Mouse (Mus musculus): Measurements from ENCODE around the gene Zcchc7. TPM values are rescaled to one million over a fixed set of nuclear protein-coding genes. Genes with fewer than 3 reads are reported as not detected.
"Not testable (repeated sequence)": the region's sequence is repeated elsewhere in the genome, so short reads cannot be mapped to it uniquely, and the experiment has no call there.

Zcchc7 gene
- total RNA-seq, 2 experiments from 2014 or later: 55.4 to 67.0 TPM

DNA sequence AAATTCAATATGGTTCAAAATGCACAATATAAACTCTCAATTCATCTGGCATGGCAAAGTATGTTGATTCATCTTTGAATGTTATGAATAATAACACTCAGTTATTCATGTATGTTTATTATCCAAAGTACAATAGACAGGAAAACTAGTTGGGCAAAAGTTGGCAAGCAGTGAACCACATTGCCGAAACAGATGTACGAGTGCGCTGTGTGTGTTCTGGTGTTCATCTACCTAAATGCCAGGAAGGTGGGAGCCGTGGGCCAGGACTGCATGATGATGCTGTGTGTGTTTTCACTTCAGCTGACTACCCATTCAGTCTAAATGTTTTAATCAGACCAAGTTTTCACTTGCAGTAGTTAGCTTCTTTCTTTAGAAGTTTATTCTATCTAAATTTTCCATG is 150.7 kb downstream of the Zcchc7 start:
- peak in 1 of 2 experiments; percentile 8 for DNase-seq (ENCODE audit: low spot score in 2 of 2)

DNA sequence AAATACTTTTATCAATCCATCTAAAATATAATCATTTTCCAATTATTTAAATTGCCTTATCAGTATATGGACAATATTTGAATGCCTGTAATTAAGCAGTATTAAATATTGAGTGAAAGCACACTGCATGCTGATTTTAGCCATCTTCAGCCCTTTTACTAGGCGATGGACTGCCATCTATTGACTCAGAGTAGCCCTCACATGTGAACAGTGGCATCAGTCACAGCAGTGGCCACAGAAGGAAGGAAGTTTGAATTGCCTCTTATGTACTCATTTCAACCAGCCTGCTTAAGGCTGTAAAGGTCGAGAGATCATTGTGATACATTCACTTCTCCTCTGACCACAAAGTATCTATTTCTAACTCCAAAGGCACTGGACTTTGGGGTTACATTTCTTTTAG is 154.4 kb downstream of the Zcchc7 start:
- peak in 1 of 2 experiments; percentile 10 for DNase-seq (ENCODE audit: low spot score in 2 of 2)

DNA sequence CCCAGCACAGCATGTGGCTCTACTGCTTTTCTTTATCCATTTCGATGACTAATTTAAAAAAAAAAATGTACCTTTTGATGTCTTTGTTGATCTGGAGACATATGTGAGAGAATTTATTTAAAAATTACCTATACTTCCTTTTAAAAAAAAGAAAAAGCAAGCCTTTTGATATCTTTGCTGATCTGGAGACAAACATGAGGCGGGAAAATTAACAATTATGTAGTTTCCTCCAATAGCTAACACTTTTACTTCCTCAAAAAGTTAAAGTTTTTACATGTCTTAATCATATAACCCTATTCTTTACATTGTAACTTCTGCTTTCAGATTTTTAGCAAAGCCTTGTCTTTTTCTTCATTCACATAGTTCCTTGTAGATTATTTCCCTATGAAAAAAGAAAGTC is 155.2 kb downstream of the Zcchc7 start:
- DNase-seq (ENCODE audit: low spot score in 2 of 2): no peak

DNA sequence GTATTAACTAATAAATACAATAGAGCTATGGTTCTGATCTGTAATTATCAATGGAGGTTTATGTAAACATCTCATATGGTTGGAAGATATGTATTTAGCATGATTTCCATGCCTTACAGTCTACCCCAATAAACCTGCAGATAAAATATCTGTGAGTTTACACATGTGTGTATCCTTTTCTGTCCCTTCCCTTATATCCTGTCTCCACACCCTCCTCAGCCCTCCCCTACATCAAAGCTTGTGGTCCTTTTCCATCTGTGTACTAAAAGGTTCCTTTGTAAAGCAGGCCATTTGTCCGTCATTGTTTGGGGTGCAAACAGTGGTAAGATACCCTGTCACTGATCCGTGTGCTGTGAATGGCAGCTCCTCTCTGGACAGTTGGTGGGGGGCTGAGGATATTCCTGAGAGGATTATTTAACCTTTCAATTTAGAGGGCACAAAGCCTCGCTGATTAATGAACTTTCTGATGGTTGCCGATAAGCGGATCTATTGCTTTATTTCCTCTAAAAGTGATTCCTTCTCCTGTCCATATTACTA is 161.7 kb downstream of the Zcchc7 start:
- DNase-seq (ENCODE audit: low spot score in 2 of 2): no peak

DNA sequence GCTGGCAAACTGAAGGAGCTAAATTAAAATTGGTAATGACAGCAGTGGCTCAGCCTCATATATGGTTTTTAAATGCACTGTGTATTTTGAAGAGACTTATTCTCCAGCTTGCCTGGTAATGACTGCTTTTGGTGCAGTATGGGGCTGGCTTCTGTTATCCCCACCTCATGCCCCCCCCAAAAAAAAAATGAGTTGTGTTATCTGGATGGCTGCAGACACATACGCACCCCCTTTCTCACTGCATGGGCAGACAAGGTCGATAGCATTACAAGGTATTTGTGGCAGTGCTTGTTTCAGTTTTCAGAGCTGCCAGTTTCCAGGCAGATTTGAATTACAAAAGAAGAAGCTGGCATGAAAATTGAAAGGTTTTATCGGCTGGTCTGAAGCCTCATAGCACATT is 162.2 kb downstream of the Zcchc7 start:
- DNase-seq (ENCODE audit: low spot score in 2 of 2): no peak

DNA sequence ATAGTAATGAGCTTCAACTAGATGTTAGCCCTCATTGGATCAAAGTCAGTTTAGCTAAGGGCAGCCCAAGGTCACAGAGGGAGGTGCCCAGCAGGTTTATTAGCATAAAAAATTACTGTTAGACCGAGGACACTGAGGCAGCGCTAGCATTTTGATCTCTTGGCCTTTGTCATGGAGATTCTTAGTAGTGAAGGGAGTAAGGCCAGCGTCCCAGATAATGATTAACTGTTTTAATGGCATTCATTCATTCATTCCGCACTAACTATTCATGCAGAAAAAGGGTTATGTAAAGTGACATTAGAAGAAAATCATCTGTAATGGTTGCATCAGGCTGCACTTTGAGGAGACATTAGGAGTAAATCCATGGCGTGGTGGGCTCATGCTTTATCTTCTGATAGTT is 165.2 kb downstream of the Zcchc7 start:
- no peak for DNase-seq (ENCODE audit: low spot score in 2 of 2)

DNA sequence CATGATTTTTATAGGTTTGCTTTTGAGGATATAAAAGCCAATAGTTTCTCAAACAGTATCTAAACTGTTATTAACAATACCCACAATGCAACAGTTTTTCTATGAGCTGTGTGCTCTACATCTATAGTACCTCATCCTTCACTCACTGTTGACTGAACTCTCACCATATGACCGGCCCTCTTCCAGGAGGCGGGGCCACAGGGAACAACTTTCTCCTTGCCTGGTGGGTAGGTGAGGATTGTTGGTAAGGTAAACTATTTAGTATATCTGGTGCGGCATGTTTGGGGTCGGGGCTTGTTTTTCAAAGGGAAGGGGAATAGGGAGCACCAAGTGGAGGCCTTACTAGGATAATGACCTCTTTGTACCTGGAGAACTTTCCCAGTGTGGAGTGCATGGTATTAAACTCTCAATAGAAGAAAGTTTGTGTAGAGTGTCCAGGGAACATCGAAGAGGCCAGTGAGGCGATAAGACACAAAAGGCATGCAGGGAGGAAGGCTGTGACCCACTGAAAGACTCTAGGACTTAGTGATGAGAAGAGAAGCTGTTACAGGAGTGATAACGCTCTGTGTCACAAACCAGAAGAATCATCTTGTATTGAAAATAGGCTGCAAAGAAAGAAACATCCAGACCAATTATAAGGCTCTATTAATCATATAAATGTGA is 166.9 kb downstream of the Zcchc7 start:
- DNase-seq (ENCODE audit: low spot score in 2 of 2): no peak

DNA sequence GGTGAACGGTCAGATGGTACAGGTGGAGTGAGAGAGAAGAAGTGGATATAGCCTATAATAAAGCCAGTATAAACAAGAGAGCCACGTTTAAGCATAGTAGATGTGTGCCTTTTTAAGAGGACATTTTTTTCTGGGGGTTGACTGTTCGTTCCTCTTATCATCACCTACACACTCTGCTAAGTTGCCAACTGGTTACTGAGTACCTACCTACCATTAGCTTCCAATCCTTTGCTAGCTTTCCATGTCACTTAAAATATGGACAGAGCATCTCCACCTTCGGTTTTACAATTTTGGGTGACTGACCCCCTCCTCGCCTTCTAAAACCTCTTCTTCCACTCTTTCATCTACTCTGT is 167.4 kb downstream of the Zcchc7 start:
- DNase-seq (ENCODE audit: low spot score in 2 of 2): no peak

DNA sequence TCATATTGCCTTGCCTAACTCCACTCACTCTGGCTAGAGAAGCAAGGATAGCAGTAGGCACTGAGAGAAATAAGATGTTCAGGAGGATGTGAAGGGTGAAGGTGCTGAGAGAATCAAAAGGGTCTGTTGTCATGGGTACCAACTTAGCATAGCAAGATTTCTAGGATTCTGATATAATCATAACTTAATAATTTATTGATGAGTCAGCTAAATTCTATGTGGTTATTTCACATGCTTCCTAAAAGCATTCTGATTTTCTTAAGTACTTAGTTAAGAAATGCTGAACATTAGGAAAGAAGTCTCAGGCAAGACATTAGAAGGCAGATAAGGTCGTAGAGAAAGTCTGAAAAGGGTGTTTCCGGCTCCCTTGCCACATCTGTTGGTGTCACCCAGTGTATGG is 172.3 kb downstream of the Zcchc7 start:
- DNase-seq (ENCODE audit: low spot score in 2 of 2): no peak

DNA sequence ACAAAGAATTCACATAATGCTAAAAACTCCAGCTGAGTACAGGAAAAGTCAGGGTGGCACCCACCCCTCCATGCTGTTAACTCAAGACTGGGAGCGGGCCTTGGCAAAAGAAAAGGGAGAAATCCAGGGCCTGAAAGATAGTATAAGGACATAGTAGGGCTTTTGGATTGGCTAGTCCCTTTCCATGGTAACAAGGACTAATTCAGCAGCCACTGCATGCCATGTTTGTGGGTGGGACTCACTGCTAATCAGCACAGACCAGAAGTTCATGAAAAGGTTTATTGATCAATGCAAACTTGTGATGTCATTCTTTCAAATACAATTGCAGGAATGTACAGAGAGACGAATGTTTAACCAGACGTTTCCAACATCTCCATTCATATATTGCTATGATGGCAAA is 173.1 kb downstream of the Zcchc7 start:
- no peak for DNase-seq (ENCODE audit: low spot score in 2 of 2)

DNA sequence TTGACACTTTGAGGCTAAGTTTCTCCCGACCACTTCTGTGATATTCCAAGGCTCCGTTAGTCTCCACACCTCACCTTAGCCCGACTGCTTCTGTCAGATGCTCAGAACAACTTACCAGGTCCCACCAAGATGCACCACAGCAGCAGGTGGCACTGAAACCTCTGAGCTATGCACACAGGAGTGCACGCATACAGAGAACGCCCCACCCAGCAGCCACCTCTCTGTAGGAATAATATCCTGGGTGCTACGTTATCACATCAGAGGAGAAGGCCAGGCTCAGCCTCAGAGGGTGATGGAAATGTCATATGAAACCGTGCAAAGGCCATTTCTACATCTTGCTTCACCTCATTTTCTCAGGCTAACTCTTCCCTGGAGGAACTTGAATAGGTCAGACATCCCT is 174.7 kb downstream of the Zcchc7 start:
- no peak for DNase-seq (ENCODE audit: low spot score in 2 of 2)

DNA sequence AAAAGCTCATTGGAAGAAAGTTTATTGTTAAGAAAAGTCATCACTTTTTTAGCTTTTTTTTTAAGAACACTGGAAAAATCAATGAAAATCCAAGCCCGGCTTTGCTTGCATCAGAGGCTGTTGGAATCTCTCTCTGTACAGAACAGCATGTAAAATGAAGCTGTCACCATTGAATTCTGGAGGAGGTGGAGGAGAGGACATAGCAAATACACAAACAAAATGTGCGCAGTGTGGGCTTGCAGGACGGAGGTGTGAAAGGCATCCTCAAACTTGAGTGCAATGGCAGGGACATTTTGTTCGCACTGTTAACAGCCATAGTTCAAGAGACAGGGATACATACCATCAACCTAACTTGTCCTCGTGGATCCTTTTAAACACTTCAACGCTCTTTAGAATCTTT is 176.1 kb downstream of the Zcchc7 start:
- DNase-seq (ENCODE audit: low spot score in 2 of 2): peak in 1 of 2 experiments; percentile 36

DNA sequence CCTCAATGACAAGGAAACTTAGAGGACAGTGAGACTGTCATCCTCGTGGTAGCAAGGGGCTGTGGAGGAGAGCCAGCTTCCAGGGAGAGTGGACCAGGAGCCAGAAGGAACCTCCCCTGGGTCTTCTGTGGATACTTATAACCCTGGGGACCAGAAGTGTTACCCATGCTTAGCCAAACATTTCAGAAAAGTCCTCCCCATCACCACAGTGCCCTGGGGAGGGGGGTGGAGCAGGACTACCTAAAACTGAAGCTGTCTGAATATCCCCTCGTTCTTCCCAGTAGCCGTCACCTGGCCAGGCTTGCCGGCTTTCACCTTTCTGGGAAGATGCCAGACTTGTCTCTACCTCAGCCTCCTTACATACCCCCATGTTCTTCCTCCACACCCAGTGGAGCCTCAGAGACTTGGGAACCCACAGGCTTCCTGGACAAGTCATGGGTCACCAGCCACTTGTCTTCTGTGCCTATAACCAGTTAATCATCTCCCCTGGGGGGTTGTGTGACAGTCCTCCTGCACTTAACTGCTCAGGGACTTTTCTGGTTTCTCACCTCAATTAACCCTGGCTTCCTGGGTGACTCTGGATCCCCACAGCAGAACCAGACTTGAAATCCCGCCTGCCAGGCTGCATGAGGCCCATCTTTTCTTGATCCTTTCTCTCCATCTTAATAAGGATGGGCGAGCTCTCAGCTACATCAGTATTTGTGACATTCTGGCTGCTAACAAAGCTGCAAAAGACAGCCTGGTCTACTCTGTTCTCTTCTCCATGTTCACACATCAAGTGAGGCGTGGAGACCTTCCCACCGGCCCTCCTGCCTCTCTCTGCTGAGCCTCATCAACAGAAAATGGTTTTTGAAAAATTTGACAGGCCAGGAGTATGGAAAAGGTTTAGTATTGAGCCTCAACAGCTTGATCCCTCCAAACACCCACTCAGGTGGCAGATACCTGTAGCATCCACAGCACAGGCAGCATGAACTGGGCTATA is 183.0 kb downstream of the Zcchc7 start:
- no peak for DNase-seq (ENCODE audit: low spot score in 2 of 2)

DNA sequence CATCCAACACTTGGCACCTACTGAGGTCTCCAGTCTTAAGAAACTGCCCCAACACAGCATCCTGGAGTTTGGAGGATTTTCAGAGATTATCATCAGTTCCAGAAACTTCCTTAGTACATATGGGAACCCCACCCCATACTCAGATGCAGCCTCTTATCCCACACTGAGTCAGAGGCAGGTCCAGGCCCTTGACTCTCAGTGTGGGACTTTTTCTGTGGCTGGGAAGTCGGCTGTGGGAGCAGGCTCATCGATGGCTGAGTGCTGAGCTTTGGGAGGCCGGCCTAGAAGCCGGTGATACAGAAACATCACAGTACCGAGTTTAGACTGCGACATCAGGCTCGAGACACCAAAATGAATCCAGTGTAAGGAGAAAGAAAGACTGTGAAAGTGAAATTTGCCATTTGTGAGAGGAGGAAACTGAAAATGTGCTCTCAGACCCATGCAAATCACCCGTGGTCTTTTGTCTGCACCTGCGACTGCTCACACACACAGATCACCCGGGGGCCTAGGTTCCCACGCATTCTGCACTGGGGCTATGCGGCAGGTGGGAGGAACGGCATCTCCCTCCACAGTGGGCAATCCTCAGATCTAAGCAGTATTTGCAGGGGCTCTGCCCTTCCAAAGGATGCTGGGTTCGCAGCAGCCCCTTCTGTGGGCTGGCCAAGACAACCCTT is 184.0 kb downstream of the Zcchc7 start:
- no peak for DNase-seq (ENCODE audit: low spot score in 2 of 2)

DNA sequence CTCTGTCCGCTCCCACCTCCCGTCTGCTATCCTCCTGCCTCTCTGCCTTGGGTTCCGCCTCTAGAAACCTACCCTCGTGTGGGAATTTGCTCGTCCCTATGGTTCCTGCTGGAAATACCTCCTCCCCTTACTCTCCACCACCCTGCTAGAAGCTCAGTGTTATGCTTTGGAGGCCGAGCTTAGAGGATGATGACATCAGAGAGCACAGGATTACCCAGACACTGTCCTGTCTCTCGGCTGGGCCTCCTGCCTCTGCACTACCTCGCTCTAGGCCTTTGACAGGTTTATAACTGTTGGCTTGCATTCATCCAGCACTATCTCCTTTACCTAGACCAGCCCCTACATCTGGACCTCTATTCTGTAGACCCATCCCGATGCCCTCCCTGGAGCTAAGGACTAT is 184.6 kb downstream of the Zcchc7 start:
- no peak for DNase-seq (ENCODE audit: low spot score in 2 of 2)

DNA sequence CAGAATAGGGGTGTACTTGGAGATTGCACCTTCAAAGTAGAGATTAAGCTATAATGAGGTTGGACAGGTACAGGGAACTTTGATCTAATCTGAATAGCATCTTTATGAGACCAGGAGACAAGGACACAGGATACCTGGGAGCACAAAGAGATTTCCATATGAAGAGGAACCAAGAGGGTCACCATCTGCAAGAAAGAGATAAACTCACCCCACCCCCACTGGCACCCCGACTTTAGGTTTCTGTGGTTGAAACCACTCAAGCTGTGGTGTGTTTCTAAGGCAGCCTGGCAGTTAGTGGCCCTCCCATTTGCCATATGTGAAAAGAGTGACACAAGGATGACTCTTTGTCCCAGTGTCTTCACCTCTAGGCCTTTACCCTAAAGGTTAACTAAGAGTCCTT is 186.6 kb downstream of the Zcchc7 start:
- no peak for DNase-seq (ENCODE audit: low spot score in 2 of 2)

DNA sequence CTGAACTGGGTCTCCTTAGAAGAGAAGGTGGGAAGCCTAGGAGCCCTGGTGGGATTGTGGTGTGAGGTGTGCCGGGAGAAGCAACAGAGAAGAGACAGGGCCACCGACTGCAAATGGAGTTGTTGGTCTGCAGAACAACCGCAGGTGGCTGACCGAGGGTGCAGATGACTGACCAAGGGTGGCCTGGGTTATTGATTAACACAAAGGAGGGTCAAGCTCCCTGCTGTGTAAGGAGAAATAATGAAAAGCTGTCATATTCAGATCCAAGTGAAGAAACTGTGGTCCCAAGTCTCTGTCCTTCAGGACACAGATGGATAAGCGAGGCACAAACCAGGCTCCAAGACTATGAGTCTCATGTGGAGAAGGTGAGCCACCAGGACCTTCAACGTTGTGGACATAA is 187.8 kb downstream of the Zcchc7 start:
- no peak for DNase-seq (ENCODE audit: low spot score in 2 of 2)

DNA sequence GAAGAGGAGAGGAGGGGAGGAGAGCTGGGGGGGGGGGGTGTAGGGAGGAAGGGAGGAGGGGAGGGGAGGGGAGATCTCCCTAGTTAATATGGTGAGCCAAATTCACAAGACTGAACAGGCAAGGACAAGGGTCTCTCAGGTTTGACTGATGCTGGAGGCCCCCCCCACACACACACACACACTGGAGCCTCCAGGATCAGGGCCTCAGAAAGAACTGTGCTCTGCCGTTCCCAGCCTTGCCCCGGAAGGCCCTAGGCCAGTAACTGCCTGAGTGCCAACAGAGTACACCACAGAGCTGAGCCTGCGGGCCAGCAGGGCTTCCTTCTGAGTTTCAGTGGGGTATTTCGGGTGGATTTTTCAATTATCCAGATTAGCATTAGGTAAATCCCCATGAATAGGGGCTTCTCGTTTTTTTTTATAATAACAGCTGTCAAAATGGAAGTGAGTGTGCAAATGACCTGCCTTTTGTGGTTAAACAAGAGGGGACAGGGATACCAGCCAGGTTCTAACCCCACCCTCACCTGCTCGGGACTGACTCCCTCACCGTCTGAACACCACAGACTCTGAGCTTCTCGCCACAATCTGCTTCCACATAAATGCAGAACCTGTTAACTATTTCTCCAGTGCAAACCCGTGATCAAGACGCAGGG is 188.9 kb downstream of the Zcchc7 start:
- DNase-seq (ENCODE audit: low spot score in 2 of 2): no peak

DNA sequence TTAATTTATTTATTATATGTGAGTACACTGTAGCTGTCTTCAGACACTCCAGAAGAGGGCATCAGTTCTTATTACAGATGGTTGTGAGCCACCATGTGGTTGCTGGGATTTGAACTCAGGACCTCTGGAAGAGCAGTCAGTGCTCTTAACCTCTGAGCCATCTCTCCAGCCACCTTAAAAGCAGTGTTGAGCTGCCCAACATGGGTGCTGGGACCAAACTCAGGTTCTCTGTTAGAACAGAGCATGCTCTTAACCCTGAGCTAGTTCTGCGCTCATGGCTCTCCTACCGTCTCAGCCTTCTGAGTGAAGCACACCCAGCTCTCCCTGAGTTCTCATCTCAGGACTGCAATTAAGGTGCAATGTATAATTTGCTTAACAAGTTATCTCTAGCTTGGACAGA is 190.4 kb downstream of the Zcchc7 start:
- not testable (repeated sequence) for DNase-seq (ENCODE audit: low spot score in 2 of 2)

DNA sequence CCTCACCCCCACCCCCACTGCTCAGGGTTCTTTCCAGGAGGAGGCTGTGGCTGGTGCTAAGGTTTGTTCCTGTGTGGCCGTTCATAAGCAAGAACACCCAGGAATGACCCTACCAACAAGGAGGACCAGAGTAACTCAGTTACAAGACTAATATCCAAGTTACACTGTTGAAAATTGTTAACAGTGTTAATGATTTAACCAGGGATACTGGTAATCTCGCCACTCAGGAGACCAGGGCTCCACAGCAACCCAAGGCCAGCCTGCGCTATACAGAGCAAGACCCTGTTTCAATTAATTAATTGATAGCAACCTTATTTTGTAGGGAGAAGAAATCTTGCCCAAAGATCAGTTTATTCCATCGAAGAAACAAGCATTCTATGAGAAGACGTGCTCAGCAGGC is 191.8 kb downstream of the Zcchc7 start:
- no peak for DNase-seq (ENCODE audit: low spot score in 2 of 2)

DNA sequence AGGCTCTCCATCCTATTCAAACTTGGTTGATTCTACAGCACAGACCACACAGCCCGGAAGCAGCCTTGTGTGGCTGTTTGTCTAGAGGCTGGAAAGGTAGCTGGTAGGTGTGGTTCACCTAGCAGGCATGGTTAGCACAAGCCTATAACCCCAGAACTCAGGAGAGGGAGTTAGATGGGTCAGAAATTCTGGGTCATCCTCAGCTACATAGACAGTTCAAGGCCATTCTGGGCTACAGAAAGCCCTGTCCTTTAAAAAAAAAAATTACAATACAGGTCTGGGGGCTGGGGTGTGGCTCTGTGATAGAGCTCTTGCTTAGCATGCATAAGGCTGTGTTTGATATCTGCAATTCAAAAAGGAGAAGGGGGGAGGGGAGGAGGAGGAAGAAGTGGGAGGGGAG is 192.6 kb downstream of the Zcchc7 start:
- no peak for DNase-seq (ENCODE audit: low spot score in 2 of 2)
